Mouse (Mus musculus) kidney, adult 2 months (tissue): ENCODE measurements around the gene Ncapg.

Experiments used
- CTCF ChIP-seq: fragments of 200-500 bp; conservative IDR thresholded peaks from 2 replicates; pipeline ENCODE4 v1.5.1; 2011; ENCODE audit warnings: low read depth, mild to moderate bottlenecking, control low read depth, low read length, moderate library complexity, mixed read lengths; ENCODE audit not compliant: insufficient read depth, insufficient read length
- POLR2A ChIP-seq: fragments of 200-500 bp; IDR thresholded peaks from one replicate; pipeline ENCODE4 v1.6.1; 2011; ENCODE audit warnings: low read depth, low read length, control low read depth

DNA sequence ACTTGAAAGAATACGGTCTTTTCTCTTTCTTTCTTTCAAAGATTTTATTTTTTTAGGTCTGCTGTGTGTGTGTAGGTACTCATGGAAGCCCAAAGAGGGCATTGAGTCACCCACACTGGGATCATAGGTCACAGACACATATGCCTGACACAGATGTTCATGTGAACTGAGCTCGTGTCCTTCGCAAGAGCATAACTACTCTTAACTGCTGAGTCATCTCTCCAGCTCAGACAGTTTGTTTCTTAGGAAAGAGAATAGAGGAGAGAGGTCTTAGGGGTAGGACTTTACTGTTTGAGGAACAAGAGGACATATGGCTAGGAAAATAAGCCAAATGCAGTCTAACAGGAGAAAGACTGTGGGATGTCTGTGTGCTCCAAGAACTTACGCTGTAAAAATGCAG, 19.4 kb downstream of the Ncapg start:
- TF ChIP-seq POLR2A = no peak
- TF ChIP-seq CTCF = no peak
